Mouse (Mus musculus): ENCODE results near the gene Lrrn2.

DNA sequence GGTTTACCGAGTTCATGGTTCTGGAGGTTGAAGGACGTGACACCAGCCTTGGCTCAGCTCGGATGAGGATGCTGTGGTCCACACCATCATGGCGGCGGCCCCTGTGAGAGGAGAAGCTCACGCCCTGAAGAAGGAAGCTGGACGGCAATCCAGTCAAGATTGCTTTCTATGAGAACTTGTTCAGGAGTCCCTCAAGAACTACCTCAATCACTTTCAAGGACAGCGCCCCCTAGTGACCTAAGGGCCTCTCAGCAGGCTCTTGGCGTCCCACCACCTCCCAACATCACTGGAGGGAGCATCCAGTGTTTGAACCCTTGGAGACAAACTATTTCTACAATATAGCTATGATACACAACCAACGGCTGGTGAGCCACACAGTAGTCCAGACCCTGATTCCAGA lies 36.5 kb upstream of the Lrrn2 start:
- TF ChIP-seq GATA1 (IDR thresholded peaks at IDR 0.05; ENCODE audit: borderline replicate concordance, low read length) (no peak), FLI1 (IDR thresholded peaks at IDR 0.05; ENCODE audit: low read length) (no peak)
